Mouse (Mus musculus) heart, embryonic 16.5 days (tissue): ENCODE results near the gene Hoxb8. TPM values are rescaled to one million over a fixed set of nuclear protein-coding genes. Genes with fewer than 3 reads are reported as not detected.

Source experiments
- ATAC-seq: fragments of 200-750 bp; cut with Nextera tagmentation; replicated peaks from 2 replicates; pipeline ENCODE4 v1.8.0; 2017; ENCODE audit warnings: moderate number of reproducible peaks; ENCODE audit not compliant: insufficient read depth, low FRiP score; ENCODE audit errors: extremely low read depth
- H3K27ac ChIP-seq: fragments of 300-500 bp; sonication (generic); 2 replicates; pipeline ENCODE4 v1.5.1; 2014; ENCODE audit warnings: mild to moderate bottlenecking, low read length, control low read depth, moderate library complexity
- H3K27me3 ChIP-seq: fragments of 300-500 bp; sonication (generic); 2 replicates; pipeline ENCODE4 v1.6.1; 2014; ENCODE audit warnings: low read length, mixed read lengths; ENCODE audit not compliant: control insufficient read depth, insufficient read depth
- H3K36me3 ChIP-seq: fragments of 300-500 bp; sonication (generic); 2 replicates; pipeline ENCODE4 v1.6.1; 2014; ENCODE audit not compliant: control insufficient read depth, insufficient read depth
- H3K4me1 ChIP-seq: fragments of 300-500 bp; sonication (generic); 2 replicates; pipeline ENCODE4 v1.6.1; 2014; ENCODE audit warnings: low read length, mixed read lengths; ENCODE audit not compliant: control insufficient read depth, insufficient read depth
- H3K4me2 ChIP-seq: fragments of 300-500 bp; sonication (generic); 2 replicates; pipeline ENCODE4 v1.6.1; 2014; ENCODE audit warnings: low read depth, mild to moderate bottlenecking, control low read depth, low read length
- H3K4me3 ChIP-seq: fragments of 300-500 bp; sonication (generic); 2 replicates; pipeline ENCODE4 v1.5.1; 2014; ENCODE audit warnings: mild to moderate bottlenecking, control low read depth, low read length
- H3K9ac ChIP-seq: fragments of 300-500 bp; sonication (generic); 2 replicates; pipeline ENCODE4 v1.6.1; 2014; ENCODE audit warnings: low read length, control low read depth
- H3K9me3 ChIP-seq: fragments of 300-500 bp; sonication (generic); replicated peaks from 2 replicates; pipeline ENCODE4 v1.6.1; 2016; ENCODE audit warnings: low read length; ENCODE audit not compliant: control insufficient read depth
- WGBS: fragments of 180-500 bp; shearing (Covaris S2); extraction: QIAGEN DNeasy Blood & Tissue Kit; methylation state at CpG from one replicate; pipeline ENCODE4 v1.1.7; 2014; 5-methylcytosine and 5-hydroxymethylcytosine counted together
- polyA plus RNA-seq: library from polyadenylated mRNA; unstranded; fragments of >200 nt; fragmentation: Nextera tagmentation; extraction: Ambion mirVana; gene quantifications from 2 replicates; pipeline ENCODE4 v1.2.1, GENCODE M21; 2015

Hoxb8 gene
- polyA plus RNA-seq, 1 experiment from 2014 or later: not detected

DNA sequence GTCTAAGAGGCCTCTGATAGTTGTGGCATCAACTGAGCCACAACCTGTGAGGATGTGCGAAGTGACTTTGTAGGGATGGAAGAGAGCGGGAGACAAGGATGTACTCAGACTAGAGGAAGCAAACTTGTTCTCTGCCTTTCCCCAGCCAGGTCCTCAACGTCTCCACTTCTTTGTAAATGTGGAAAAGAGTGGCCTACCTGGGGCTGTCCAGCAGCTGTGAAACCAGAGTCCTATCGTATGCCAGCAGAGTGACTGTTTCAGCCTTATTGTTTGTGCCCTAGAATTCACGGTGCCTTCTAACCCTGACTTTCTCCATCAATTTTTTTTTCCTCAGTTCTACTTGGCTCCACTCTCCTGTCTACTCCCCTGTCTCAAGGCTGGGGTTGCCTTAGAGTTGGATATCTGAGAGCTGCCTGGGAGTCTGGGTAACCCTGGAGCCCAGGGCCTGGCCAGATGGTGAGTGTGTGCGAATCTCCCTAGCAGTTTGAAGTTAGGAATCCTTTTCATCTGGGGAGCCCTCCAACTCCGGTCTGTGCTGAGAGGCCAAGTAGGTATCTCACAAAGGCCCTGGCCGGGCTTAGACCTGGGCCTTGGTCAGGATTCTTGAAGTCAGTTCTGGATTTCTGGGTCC lies 17.2 kb upstream of the Hoxb8 start:
- no peak overlapping the region for H3K4me2 ChIP-seq
- no peaks in the 10 kb centered on the region for H3K4me1 ChIP-seq
- no peaks in the 10 kb centered on the region for H3K36me3 ChIP-seq
- H3K9ac ChIP-seq: no peak overlapping the region
- no peak overlapping the region for H3K27ac ChIP-seq
- H3K4me3 ChIP-seq: no peak overlapping the region
- no peak for ATAC-seq
- WGBS: 10% methylated on average over 8 of the region's 8 CpGs
- no peaks in the 10 kb centered on the region for H3K9me3 ChIP-seq
- peaks cover 96% of the 10 kb centered on the region for H3K27me3 ChIP-seq

GRCm38 (mm10) chr11:96265954-96266353 lies 15.8 kb upstream of the Hoxb8 start:
- ATAC-seq: no peak
- Histone ChIP-seq H3K36me3 (no peaks in the 10 kb centered on the region), H3K27ac (no peak overlapping the region), H3K27me3 (peaks cover 96% of the 10 kb centered on the region), H3K4me1 (0 out of 2 replicates have a peak, but pooled peaks cover 1% of the 10 kb centered on the region), H3K9ac (no peak overlapping the region), H3K4me3 (no peak overlapping the region), H3K9me3 (no peaks in the 10 kb centered on the region), H3K4me2 (no peak overlapping the region)
- WGBS: 2% methylated on average over 7 of the region's 7 CpGs

GRCm38 (mm10) chr11:96267021-96267920 lies 14.4 kb upstream of the Hoxb8 start:
- no peak overlapping the region for H3K4me2 ChIP-seq
- peaks cover 96% of the 10 kb centered on the region for H3K27me3 ChIP-seq
- no peak overlapping the region for H3K27ac ChIP-seq
- H3K9me3 ChIP-seq: no peaks in the 10 kb centered on the region
- 0 out of 2 replicates have a peak, but pooled peaks cover 2% of the 10 kb centered on the region for H3K4me1 ChIP-seq
- no peaks in the 10 kb centered on the region for H3K36me3 ChIP-seq
- no peak overlapping the region for H3K4me3 ChIP-seq
- 18% methylated on average over 7 of the region's 7 CpGs for WGBS
- no peak overlapping the region for H3K9ac ChIP-seq
- no peak for ATAC-seq

DNA sequence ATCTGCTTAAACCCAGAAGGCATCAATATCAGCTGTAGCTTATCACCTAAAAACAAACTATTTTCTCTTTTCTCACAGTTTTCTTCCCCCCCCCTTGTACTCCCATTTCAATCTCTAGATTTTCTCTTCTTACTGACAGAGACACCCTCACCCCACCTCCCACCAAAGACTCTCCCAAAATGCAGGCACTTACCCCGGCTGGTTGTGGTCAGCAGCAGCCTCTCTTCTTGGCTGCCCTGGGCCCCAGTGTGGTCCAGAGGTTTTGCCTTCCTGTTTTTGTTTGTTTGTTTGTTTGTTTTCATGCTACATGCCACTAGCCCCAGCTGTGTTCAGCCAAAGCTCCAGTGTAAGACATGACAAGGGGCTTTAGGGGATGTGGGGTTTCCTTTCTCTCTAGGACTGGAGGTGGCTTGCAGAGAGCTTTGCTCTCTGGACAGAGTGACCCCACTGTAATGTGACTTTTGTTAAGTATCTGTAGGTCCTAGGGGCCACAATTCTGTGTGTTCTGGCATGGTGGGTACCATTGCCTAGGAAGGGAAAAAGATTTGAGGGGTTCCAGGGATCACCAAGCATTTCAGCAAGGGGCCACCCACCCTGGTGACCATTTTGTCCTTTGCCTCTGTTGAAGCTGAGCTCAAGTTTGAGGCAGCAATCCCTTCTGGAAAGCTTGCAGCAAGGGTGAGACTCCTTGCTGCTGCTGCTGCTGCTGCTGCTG lies 13.5 kb upstream of the Hoxb8 start:
- no peak for ATAC-seq
- Histone ChIP-seq H3K27ac (no peak overlapping the region), H3K9me3 (no peaks in the 10 kb centered on the region), H3K4me1 (0 out of 2 replicates have a peak, but pooled peaks cover 2% of the 10 kb centered on the region), H3K36me3 (no peaks in the 10 kb centered on the region), H3K4me3 (no peak overlapping the region), H3K27me3 (peaks cover 95% of the 10 kb centered on the region), H3K9ac (no peak overlapping the region), H3K4me2 (no peak overlapping the region)
- 8% methylated on average over 1 of the region's 1 CpGs for WGBS

DNA sequence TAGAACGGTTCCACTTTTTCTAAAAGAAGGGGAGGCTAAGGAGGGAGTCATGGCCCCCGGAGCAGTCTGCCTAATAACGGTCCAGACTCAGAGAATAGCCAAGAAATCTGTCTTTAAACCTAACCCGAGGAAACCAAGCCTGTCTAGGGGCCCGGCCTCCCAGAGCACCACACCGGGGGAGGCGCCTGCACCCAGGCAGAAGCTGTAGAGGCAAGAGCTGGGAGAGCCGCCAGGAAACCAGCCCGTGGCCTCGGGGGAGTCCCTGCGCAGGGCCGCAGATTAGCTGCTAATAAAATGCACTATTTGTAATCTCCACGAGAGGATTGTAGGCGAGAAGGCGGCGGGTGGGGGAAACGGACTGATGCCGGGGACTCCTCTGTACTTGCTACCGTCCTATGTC lies 11.8 kb upstream of the Hoxb8 start:
- under 1% methylated on average over 19 of the region's 19 CpGs for WGBS
- no peaks in the 10 kb centered on the region for H3K36me3 ChIP-seq
- H3K27me3 ChIP-seq: peaks cover 96% of the 10 kb centered on the region
- ATAC-seq: no peak
- no peak overlapping the region for H3K9ac ChIP-seq
- no peak overlapping the region for H3K27ac ChIP-seq
- no peak overlapping the region for H3K4me3 ChIP-seq
- H3K9me3 ChIP-seq: no peaks in the 10 kb centered on the region
- 0 out of 2 replicates have a peak, but pooled peaks cover 2% of the 10 kb centered on the region for H3K4me1 ChIP-seq
- H3K4me2 ChIP-seq: no peak overlapping the region

GRCm38 (mm10) chr11:96270996-96271540 lies 10.6 kb upstream of the Hoxb8 start, which contains the start of gene Hoxb9:
Gene Hoxb9, plus strand, starts transcription at chr11:96271457.
- H3K9me3 ChIP-seq: no peaks in the 10 kb centered on the region
- ATAC-seq: no peak
- no peak within 1 kb of the TSS for H3K27ac ChIP-seq
- H3K9ac ChIP-seq: no peak within 1 kb of the TSS
- peak within 1 kb of the TSS; percentile 42; the same call in 1 of the 2 replicates for H3K4me2 ChIP-seq
- H3K27me3 ChIP-seq: peaks cover 96% of the 10 kb centered on the region
- H3K4me3 ChIP-seq: peak within 1 kb of the TSS; percentile 24
- WGBS: 1% methylated on average over 40 of the region's 40 CpGs
- H3K36me3 ChIP-seq: no peaks in the 10 kb centered on the region
- H3K4me1 ChIP-seq: 0 out of 2 replicates have a peak, but pooled peaks cover 2% of the 10 kb centered on the region

- Histone ChIP-seq H3K36me3 (no peaks in the 10 kb centered on the region), H3K27ac (no peak overlapping the region), H3K4me2 (peak overlapping the region; percentile 42; the same call in 1 of the 2 replicates), H3K4me1 (0 out of 2 replicates have a peak, but pooled peaks cover 2% of the 10 kb centered on the region), H3K4me3 (peak overlapping the region; percentile 24), H3K9me3 (no peaks in the 10 kb centered on the region), H3K9ac (no peak overlapping the region), H3K27me3 (peaks cover 96% of the 10 kb centered on the region)
- under 1% methylated on average over 52 of the region's 52 CpGs for WGBS
- ATAC-seq: no peak; the same call in 1 of the 2 replicates
These were observed 10.1 kb upstream of the Hoxb8 start for GRCm38 (mm10) chr11:96271541-96272011.

DNA sequence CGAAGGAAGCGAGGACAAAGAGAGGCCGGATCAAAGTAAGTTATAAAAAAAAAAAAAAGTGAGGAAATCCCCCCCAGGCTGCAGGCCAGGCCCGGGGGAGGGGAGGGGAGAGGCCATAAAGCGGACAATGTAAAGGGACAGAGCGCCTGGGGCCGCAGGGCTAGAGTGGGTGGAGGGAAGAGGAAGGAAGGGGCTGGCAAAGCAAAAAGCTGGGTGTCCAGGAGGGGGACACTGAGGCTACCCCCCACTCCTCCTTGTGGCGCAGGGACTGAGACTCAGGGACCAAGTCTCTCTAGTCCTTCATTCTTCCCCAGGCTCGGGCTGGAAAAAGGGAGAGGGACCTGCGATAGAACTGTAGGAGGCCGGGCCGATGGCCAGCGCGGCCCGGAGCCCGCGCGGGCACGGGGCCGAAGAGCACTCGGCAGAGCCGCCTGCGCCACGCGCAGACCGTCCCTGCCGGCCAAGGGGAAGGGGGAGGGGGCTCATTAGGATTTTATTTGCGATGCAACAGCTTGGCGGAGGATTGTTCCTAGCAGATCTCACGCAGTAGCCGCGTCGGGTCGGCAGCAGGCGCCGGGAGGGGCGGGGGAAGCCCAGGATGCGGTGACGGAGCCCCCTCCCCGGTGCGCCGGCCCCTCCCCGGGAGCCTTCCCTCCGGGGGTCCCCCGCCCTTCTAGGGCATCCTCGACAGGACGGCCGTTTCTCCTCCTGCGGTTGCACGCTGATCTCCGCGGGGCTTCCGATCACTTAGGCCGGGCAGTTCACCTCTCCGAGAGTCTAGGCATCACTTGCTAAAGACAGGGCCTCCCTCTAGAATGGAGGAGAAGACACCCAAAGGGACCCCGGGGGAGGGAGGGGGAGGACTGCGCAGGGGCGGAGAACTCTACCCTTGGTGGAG lies 9.4 kb upstream of the Hoxb8 start:
- no peaks in the 10 kb centered on the region for H3K36me3 ChIP-seq
- H3K27me3 ChIP-seq: peaks cover 95% of the 10 kb centered on the region
- no peak overlapping the region for H3K27ac ChIP-seq
- peak overlapping the region; percentile 42; the same call in 1 of the 2 replicates for H3K4me2 ChIP-seq
- no peak overlapping the region for H3K9ac ChIP-seq
- peak overlapping the region; percentile 24 for H3K4me3 ChIP-seq
- H3K9me3 ChIP-seq: no peaks in the 10 kb centered on the region
- 0 out of 2 replicates have a peak, but pooled peaks cover 2% of the 10 kb centered on the region for H3K4me1 ChIP-seq
- WGBS: 1% methylated on average over 52 of the region's 58 CpGs
- ATAC-seq: no peak
